Mouse (Mus musculus) forebrain, embryonic 10.5 days (tissue): ENCODE measurements around the gene 1110002E22Rik. TPM values are rescaled to one million over a fixed set of nuclear protein-coding genes. Genes with fewer than 3 reads are reported as not detected.
A peak's percentile ranks its signal among the peaks of the same experiment; 100 is the strongest.

Experiments
- DNase-seq: peaks from one replicate; pipeline ENCODE4 v3.0.0-alpha.2; 2017; ENCODE audit warnings: low spot score; ENCODE audit errors: extremely low spot score
- H3K27ac ChIP-seq: fragments of 300-500 bp; sonication (generic); 2 replicates; pipeline ENCODE4 v1.5.1; 2016; ENCODE audit warnings: mild to moderate bottlenecking
- H3K27me3 ChIP-seq: fragments of 300-500 bp; sonication (generic); 2 replicates; pipeline ENCODE4 v1.6.1; 2016; ENCODE audit warnings: mild to moderate bottlenecking; ENCODE audit not compliant: poor library complexity, severe bottlenecking
- H3K36me3 ChIP-seq: fragments of 300-500 bp; sonication (generic); replicated peaks from 2 replicates; pipeline ENCODE4 v1.6.1; 2016; ENCODE audit warnings: mild to moderate bottlenecking, moderate library complexity
- H3K4me1 ChIP-seq: fragments of 300-500 bp; sonication (generic); 2 replicates; pipeline ENCODE4 v1.6.1; 2016
- H3K4me3 ChIP-seq: fragments of 300-500 bp; sonication (generic); 2 replicates; pipeline ENCODE4 v1.5.1; 2016; ENCODE audit warnings: mild to moderate bottlenecking, moderate library complexity
- H3K9me3 ChIP-seq: fragments of 300-500 bp; sonication (generic); 2 replicates; pipeline ENCODE4 v1.6.1; 2016; ENCODE audit warnings: mild to moderate bottlenecking, moderate library complexity
- WGBS: fragments of 180-500 bp; shearing (Covaris S2); methylation state at CpG from one replicate; pipeline ENCODE4 v1.1.7; 2016; 5-methylcytosine and 5-hydroxymethylcytosine counted together
- polyA plus RNA-seq: library from polyadenylated mRNA; unstranded; fragments of >200 nt; fragmentation: Nextera tagmentation; extraction: Ambion mirVana; gene quantifications from 2 replicates; pipeline ENCODE4 v1.2.1, GENCODE M21; 2016

1110002E22Rik gene
- 0.02 TPM in 1 of 2 replicates, not detected in the other for polyA plus RNA-seq

- peaks cover 20% of the 10 kb centered on the region for H3K4me1 ChIP-seq
- H3K36me3 ChIP-seq, result no peaks in the 10 kb centered on the region
- H3K27ac ChIP-seq, result peak within 1 kb of the TSS; percentile 31; the same call in 1 of the 2 replicates
- peaks cover 12% of the 10 kb centered on the region; the same call in 1 of the 2 replicates for H3K27me3 ChIP-seq
- 79% methylated on average over 33 of the region's 33 CpGs for WGBS
- no peak for DNase-seq
- no peak within 1 kb of the TSS for H3K4me3 ChIP-seq
- H3K9me3 ChIP-seq, result 0 out of 2 replicates have a peak, but pooled peaks cover 3% of the 10 kb centered on the region
These were observed at the start of gene 1110002E22Rik for GRCm38 (mm10) chr3:138064732-138065645. Gene 1110002E22Rik, plus strand, starts transcription at chr3:138065052.

- H3K27ac ChIP-seq, result no peak overlapping the region
- 0 out of 2 replicates have a peak, but pooled peaks cover under 1% of the 10 kb centered on the region for H3K4me1 ChIP-seq
- WGBS, result 95% methylated on average over 12 of the region's 12 CpGs
- H3K9me3 ChIP-seq, result no peaks in the 10 kb centered on the region
- H3K4me3 ChIP-seq, result no peak overlapping the region
- no peak for DNase-seq
- no peaks in the 10 kb centered on the region for H3K36me3 ChIP-seq
- no peaks in the 10 kb centered on the region for H3K27me3 ChIP-seq
These were observed 48.0 kb upstream of the 1110002E22Rik start for GRCm38 (mm10) chr3:138016810-138017209.

- Histone ChIP-seq H3K36me3 (no peaks in the 10 kb centered on the region), H3K27ac (no peak overlapping the region), H3K27me3 (no peaks in the 10 kb centered on the region), H3K4me3 (no peak overlapping the region), H3K9me3 (no peaks in the 10 kb centered on the region), H3K4me1 (no peaks in the 10 kb centered on the region)
- WGBS, result 94% methylated on average over 4 of the region's 4 CpGs
- no peak for DNase-seq
These were observed 42.8 kb upstream of the 1110002E22Rik start for GRCm38 (mm10) chr3:138022003-138022402.

- Histone ChIP-seq H3K4me3 (no peak overlapping the region), H3K27me3 (no peaks in the 10 kb centered on the region), H3K4me1 (no peaks in the 10 kb centered on the region), H3K9me3 (no peaks in the 10 kb centered on the region), H3K27ac (no peak overlapping the region), H3K36me3 (no peaks in the 10 kb centered on the region)
- WGBS, result 83% methylated on average over 4 of the region's 4 CpGs
- DNase-seq, result no peak
These were observed 42.2 kb upstream of the 1110002E22Rik start for GRCm38 (mm10) chr3:138022651-138023050.

GRCm38 (mm10) chr3:138026286-138026685, 38.6 kb upstream of the 1110002E22Rik start:
- Histone ChIP-seq H3K27me3 (no peaks in the 10 kb centered on the region), H3K27ac (no peak overlapping the region), H3K9me3 (no peaks in the 10 kb centered on the region), H3K4me3 (no peak overlapping the region), H3K4me1 (no peaks in the 10 kb centered on the region), H3K36me3 (no peaks in the 10 kb centered on the region)
- WGBS, result 84% methylated on average over 10 of the region's 10 CpGs
- no peak for DNase-seq

GRCm38 (mm10) chr3:138027575-138028362, 37.1 kb upstream of the 1110002E22Rik start:
- Histone ChIP-seq H3K4me1 (no peaks in the 10 kb centered on the region), H3K27me3 (no peaks in the 10 kb centered on the region)
- 80% methylated on average over 5 of the region's 5 CpGs for WGBS

GRCm38 (mm10) chr3:138029351-138029750, 35.5 kb upstream of the 1110002E22Rik start:
- WGBS, result 94% methylated on average over 5 of the region's 5 CpGs
- H3K27ac ChIP-seq, result no peak overlapping the region
- no peak for DNase-seq
- H3K9me3 ChIP-seq, result no peaks in the 10 kb centered on the region
- no peak overlapping the region for H3K4me3 ChIP-seq
- H3K27me3 ChIP-seq, result no peaks in the 10 kb centered on the region
- no peaks in the 10 kb centered on the region for H3K4me1 ChIP-seq
- H3K36me3 ChIP-seq, result no peaks in the 10 kb centered on the region

More at GRCm38 (mm10) chr3:138027575-138028362, 37.1 kb upstream of the 1110002E22Rik start:
- DNase-seq, result no peak
- H3K4me3 ChIP-seq, result no peak overlapping the region
- H3K9me3 ChIP-seq, result no peaks in the 10 kb centered on the region
- no peaks in the 10 kb centered on the region for H3K36me3 ChIP-seq
- no peak overlapping the region for H3K27ac ChIP-seq

- DNase-seq, result no peak
- Histone ChIP-seq H3K4me3 (no peak overlapping the region), H3K4me1 (no peaks in the 10 kb centered on the region), H3K9me3 (no peaks in the 10 kb centered on the region), H3K36me3 (no peaks in the 10 kb centered on the region), H3K27ac (no peak overlapping the region), H3K27me3 (no peaks in the 10 kb centered on the region)
- 91% methylated on average over 6 of the region's 6 CpGs for WGBS
These were observed 34.3 kb upstream of the 1110002E22Rik start for GRCm38 (mm10) chr3:138030563-138030962.

- Histone ChIP-seq H3K27me3 (no peaks in the 10 kb centered on the region), H3K36me3 (no peaks in the 10 kb centered on the region), H3K9me3 (no peaks in the 10 kb centered on the region), H3K27ac (no peak overlapping the region), H3K4me3 (no peak overlapping the region), H3K4me1 (no peaks in the 10 kb centered on the region)
- WGBS, result 86% methylated on average over 6 of the region's 6 CpGs
- DNase-seq, result no peak
These were observed 30.9 kb upstream of the 1110002E22Rik start for GRCm38 (mm10) chr3:138033986-138034385.

- no peak for DNase-seq
- Histone ChIP-seq H3K4me1 (peaks cover 3% of the 10 kb centered on the region; the same call in 1 of the 2 replicates), H3K4me3 (no peak overlapping the region), H3K27ac (no peak overlapping the region), H3K9me3 (no peaks in the 10 kb centered on the region), H3K36me3 (no peaks in the 10 kb centered on the region), H3K27me3 (no peaks in the 10 kb centered on the region)
- 84% methylated on average over 2 of the region's 2 CpGs for WGBS
These were observed 23.9 kb upstream of the 1110002E22Rik start for GRCm38 (mm10) chr3:138040938-138041337.

- WGBS, result 62% methylated on average over 3 of the region's 3 CpGs
- Histone ChIP-seq H3K27me3 (no peaks in the 10 kb centered on the region), H3K4me3 (no peak overlapping the region), H3K27ac (no peak overlapping the region), H3K9me3 (no peaks in the 10 kb centered on the region), H3K4me1 (peaks cover 3% of the 10 kb centered on the region; the same call in 1 of the 2 replicates), H3K36me3 (no peaks in the 10 kb centered on the region)
- no peak for DNase-seq
These were observed 23.1 kb upstream of the 1110002E22Rik start for GRCm38 (mm10) chr3:138041591-138042301.

GRCm38 (mm10) chr3:138043316-138043715, 21.5 kb upstream of the 1110002E22Rik start:
- H3K36me3 ChIP-seq, result no peaks in the 10 kb centered on the region
- no peaks in the 10 kb centered on the region for H3K9me3 ChIP-seq
- H3K27ac ChIP-seq, result 0 out of 2 replicates have a peak overlapping the region, but pooled peaks have one; percentile 3
- 87% methylated on average over 7 of the region's 7 CpGs for WGBS
- H3K4me3 ChIP-seq, result no peak overlapping the region
- no peak for DNase-seq
- H3K4me1 ChIP-seq, result peaks cover 3% of the 10 kb centered on the region; the same call in 1 of the 2 replicates
- H3K27me3 ChIP-seq, result no peaks in the 10 kb centered on the region
